Mouse (Mus musculus): Measurements from ENCODE around the gene Fam69b. TPM values are rescaled to one million over a fixed set of nuclear protein-coding genes. Genes with fewer than 3 reads are reported as not detected.
A peak's percentile ranks its signal among the peaks of the same experiment; 100 is the strongest.

The Fam69b gene
- polyA plus RNA-seq, 1 experiment from 2014 or later: 123 TPM

- 63% methylated on average over 3 of the region's 3 CpGs for WGBS
- H3K27me3 ChIP-seq (ENCODE audit: control insufficient read depth, insufficient read depth, low read length): no peaks in the 10 kb centered on the region
- H3K4me3 ChIP-seq (replicated peaks; ENCODE audit: low read depth, low read length): no peak overlapping the region
- H3K36me3 ChIP-seq (ENCODE audit: control insufficient read depth, insufficient read depth, low read length): no peaks in the 10 kb centered on the region
- DNase-seq: no peak
- no peak overlapping the region for H3K9ac ChIP-seq (replicated peaks; ENCODE audit: low read length)
- no peaks in the 10 kb centered on the region for H3K9me3 ChIP-seq (ENCODE audit: control insufficient read depth, low read length)
- no peak overlapping the region for H3K4me2 ChIP-seq (ENCODE audit: low read length)
- ATAC-seq (ENCODE audit: low FRiP score, low TSS enrichment): no peak
- peaks cover 25% of the 10 kb centered on the region for H3K4me1 ChIP-seq (ENCODE audit: control insufficient read depth, insufficient read depth, low read length)
- no peak overlapping the region for H3K27ac ChIP-seq (replicated peaks; ENCODE audit: low read depth, low read length)
These were observed 2.2 kb upstream of the Fam69b start for GRCm38 (mm10) chr2:26626081-26626480.

DNA sequence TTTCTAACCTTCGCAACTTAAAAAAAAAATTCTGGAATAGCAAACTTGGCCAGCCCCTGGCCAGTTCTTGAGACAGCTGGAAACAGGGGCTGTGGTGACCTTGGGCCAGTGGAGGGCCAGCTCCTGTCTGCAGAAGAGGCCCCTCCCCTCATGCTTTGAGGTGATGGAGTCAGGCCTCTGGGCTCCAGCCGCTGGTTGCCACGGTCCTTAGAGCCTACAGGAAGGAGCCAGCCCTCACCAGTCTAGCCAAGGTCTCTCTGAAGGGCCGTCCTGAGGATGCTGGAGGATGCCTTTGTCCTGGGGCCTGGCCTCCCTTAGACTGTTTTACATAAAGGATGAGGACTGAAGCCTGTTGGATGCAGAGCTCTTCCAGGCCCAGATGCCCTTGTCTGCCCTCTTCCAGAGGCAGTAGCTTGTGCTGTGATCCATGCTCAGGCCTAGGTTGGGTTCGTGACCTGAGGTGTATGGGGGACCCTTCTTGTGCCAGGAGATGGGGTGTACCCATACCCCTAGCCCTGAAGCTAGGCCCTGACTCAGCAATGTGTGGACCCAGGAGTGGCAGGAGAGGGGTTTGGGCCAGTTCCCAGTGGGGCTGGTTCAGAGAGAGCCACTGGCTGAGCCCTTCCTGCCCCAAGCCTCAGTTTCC lies 658 bp downstream of the Fam69b start:
- H3K4me3 ChIP-seq (replicated peaks; ENCODE audit: low read depth, low read length): peak overlapping the region; percentile 68
- peak; percentile 63 for ATAC-seq (ENCODE audit: low FRiP score, low TSS enrichment)
- H3K4me1 ChIP-seq (ENCODE audit: control insufficient read depth, insufficient read depth, low read length): peaks cover 38% of the 10 kb centered on the region
- H3K4me2 ChIP-seq (ENCODE audit: low read length): peak overlapping the region; percentile 80
- 14% methylated on average over 5 of the region's 5 CpGs for WGBS
- peaks cover 8% of the 10 kb centered on the region for H3K36me3 ChIP-seq (ENCODE audit: control insufficient read depth, insufficient read depth, low read length)
- peak overlapping the region; percentile 85 for H3K27ac ChIP-seq (replicated peaks; ENCODE audit: low read depth, low read length)
- DNase-seq: peak; percentile 53
- peak overlapping the region; percentile 94 for H3K9ac ChIP-seq (replicated peaks; ENCODE audit: low read length)
- H3K9me3 ChIP-seq (ENCODE audit: control insufficient read depth, low read length): no peaks in the 10 kb centered on the region
- no peaks in the 10 kb centered on the region for H3K27me3 ChIP-seq (ENCODE audit: control insufficient read depth, insufficient read depth, low read length)

GRCm38 (mm10) chr2:26632541-26633395 lies 4.5 kb downstream of the Fam69b start:
- H3K4me3 ChIP-seq (replicated peaks; ENCODE audit: low read depth, low read length): no peak overlapping the region
- peaks cover 38% of the 10 kb centered on the region for H3K4me1 ChIP-seq (ENCODE audit: control insufficient read depth, insufficient read depth, low read length)
- no peak overlapping the region for H3K27ac ChIP-seq (replicated peaks; ENCODE audit: low read depth, low read length)
- 85% methylated on average over 16 of the region's 16 CpGs for WGBS
- DNase-seq: no peak
- H3K36me3 ChIP-seq (ENCODE audit: control insufficient read depth, insufficient read depth, low read length): peaks cover 47% of the 10 kb centered on the region
- ATAC-seq (ENCODE audit: low FRiP score, low TSS enrichment): no peak
- no peaks in the 10 kb centered on the region for H3K27me3 ChIP-seq (ENCODE audit: control insufficient read depth, insufficient read depth, low read length)
- H3K4me2 ChIP-seq (ENCODE audit: low read length): no peak overlapping the region
- H3K9ac ChIP-seq (replicated peaks; ENCODE audit: low read length): peak overlapping the region; percentile 20; the same call in 1 of the 2 replicates
- H3K9me3 ChIP-seq (ENCODE audit: control insufficient read depth, low read length): no peaks in the 10 kb centered on the region

- Histone ChIP-seq H3K4me1 (ENCODE audit: control insufficient read depth, insufficient read depth, low read length) (peaks cover 47% of the 10 kb centered on the region), H3K4me3 (replicated peaks; ENCODE audit: low read depth, low read length) (no peak overlapping the region), H3K36me3 (ENCODE audit: control insufficient read depth, insufficient read depth, low read length) (peaks cover 54% of the 10 kb centered on the region), H3K4me2 (ENCODE audit: low read length) (no peak overlapping the region), H3K9me3 (ENCODE audit: control insufficient read depth, low read length) (no peaks in the 10 kb centered on the region), H3K9ac (replicated peaks; ENCODE audit: low read length) (0 out of 2 replicates have a peak overlapping the region, but pooled peaks have one; percentile 0), H3K27me3 (ENCODE audit: control insufficient read depth, insufficient read depth, low read length) (no peaks in the 10 kb centered on the region), H3K27ac (replicated peaks; ENCODE audit: low read depth, low read length) (no peak overlapping the region)
- no peak for ATAC-seq (ENCODE audit: low FRiP score, low TSS enrichment)
- 59% methylated on average over 4 of the region's 4 CpGs for WGBS
- DNase-seq: no peak
These were observed 5.8 kb downstream of the Fam69b start for GRCm38 (mm10) chr2:26633953-26634530.

DNA sequence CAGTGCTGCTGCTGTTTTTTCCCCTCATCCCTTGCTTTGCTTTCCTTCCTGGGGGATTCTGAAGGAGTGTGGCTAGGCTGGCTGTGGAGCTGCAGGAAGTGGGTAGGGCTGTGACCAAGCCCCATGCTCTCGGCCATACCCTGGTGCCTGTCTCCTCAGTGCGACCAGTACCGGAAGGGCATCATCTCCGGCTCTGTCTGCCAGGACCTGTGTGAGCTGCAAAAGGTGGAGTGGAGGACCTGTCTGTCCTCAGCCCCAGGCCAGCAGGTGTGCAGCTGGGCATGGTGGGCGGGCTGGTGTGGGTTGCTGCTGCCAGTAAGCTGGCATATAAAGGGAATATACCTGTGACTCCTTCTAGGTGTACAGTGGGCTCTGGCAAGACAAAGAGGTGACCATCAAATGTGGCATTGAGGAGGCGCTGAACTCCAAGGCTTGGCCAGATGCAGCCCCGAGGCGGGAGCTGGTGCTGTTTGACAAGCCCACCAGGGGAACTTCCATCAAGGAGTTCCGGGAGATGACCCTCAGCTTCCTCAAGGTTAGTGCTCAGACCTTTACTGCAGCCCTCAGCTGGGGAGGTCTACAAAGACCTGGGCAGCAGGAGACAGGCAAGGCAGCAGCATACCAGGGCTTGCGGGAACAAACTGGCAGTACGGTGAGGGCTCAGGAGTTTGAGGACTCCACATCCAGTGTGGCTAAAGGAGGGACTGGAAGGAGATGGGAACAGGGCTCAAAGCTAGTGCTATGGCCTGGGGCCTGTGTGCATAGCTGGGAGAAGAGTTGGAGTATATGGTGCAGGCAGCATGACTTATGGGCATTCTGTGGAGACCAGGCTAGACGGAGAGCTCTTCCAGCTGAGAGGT lies 6.6 kb downstream of the Fam69b start:
- Histone ChIP-seq H3K27ac (replicated peaks; ENCODE audit: low read depth, low read length) (no peak overlapping the region), H3K9ac (replicated peaks; ENCODE audit: low read length) (no peak overlapping the region)
- 75% methylated on average over 12 of the region's 12 CpGs for WGBS

DNA sequence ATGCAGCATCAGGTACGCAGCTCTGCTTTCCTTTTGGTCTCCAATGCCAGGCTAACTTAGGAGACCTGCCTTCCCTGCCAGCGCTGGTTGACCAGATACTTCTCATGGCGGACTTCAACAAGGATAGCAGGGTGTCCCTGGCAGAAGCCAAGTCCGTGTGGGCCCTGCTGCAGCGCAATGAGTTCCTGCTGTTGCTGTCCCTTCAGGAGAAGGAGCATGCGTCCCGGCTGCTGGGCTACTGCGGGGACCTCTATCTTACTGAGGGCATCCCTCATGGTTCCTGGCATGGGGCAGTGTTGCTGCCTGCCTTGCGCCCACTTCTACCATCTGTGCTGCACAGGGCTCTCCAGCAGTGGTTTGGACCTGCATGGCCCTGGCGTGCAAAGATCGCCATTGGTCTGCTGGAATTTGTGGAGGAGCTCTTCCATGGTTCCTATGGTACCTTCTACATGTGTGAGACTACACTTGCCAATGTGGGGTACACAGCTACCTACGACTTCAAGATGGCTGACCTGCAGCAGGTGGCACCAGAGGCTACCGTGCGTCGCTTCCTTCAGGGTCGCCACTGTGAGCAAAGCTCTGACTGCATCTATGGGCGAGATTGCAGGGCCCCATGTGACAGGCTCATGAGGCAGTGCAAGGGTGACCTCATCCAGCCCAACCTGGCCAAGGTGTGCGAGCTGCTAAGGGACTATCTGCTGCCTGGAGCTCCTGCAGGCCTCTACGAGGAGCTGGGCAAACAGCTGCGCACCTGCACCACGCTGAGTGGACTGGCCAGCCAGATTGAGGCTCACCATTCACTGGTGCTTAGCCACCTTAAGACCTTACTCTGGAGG lies 7.5 kb downstream of the Fam69b start:
- Histone ChIP-seq H3K27me3 (ENCODE audit: control insufficient read depth, insufficient read depth, low read length) (no peaks in the 10 kb centered on the region), H3K4me2 (ENCODE audit: low read length) (no peak overlapping the region), H3K4me1 (ENCODE audit: control insufficient read depth, insufficient read depth, low read length) (peaks cover 31% of the 10 kb centered on the region), H3K27ac (replicated peaks; ENCODE audit: low read depth, low read length) (no peak overlapping the region), H3K9ac (replicated peaks; ENCODE audit: low read length) (no peak overlapping the region), H3K4me3 (replicated peaks; ENCODE audit: low read depth, low read length) (no peak overlapping the region), H3K36me3 (ENCODE audit: control insufficient read depth, insufficient read depth, low read length) (peaks cover 54% of the 10 kb centered on the region), H3K9me3 (ENCODE audit: control insufficient read depth, low read length) (no peaks in the 10 kb centered on the region)
- no peak for ATAC-seq (ENCODE audit: low FRiP score, low TSS enrichment)
- 77% methylated on average over 21 of the region's 21 CpGs for WGBS
- DNase-seq: no peak

More for the DNA sequence above, 6.6 kb downstream of the Fam69b start:
- H3K36me3 ChIP-seq (ENCODE audit: control insufficient read depth, insufficient read depth, low read length): peaks cover 54% of the 10 kb centered on the region
- ATAC-seq (ENCODE audit: low FRiP score, low TSS enrichment) (no peak), DNase-seq (no peak)
- no peaks in the 10 kb centered on the region for H3K27me3 ChIP-seq (ENCODE audit: control insufficient read depth, insufficient read depth, low read length)
- peaks cover 40% of the 10 kb centered on the region for H3K4me1 ChIP-seq (ENCODE audit: control insufficient read depth, insufficient read depth, low read length)
- H3K4me2 ChIP-seq (ENCODE audit: low read length): no peak overlapping the region
- H3K4me3 ChIP-seq (replicated peaks; ENCODE audit: low read depth, low read length): no peak overlapping the region
- no peaks in the 10 kb centered on the region for H3K9me3 ChIP-seq (ENCODE audit: control insufficient read depth, low read length)

GRCm38 (mm10) chr2:26636325-26636635 lies 8.0 kb downstream of the Fam69b start:
- Histone ChIP-seq H3K9me3 (ENCODE audit: control insufficient read depth, low read length) (no peaks in the 10 kb centered on the region), H3K27ac (replicated peaks; ENCODE audit: low read depth, low read length) (no peak overlapping the region), H3K36me3 (ENCODE audit: control insufficient read depth, insufficient read depth, low read length) (peaks cover 54% of the 10 kb centered on the region), H3K4me1 (ENCODE audit: control insufficient read depth, insufficient read depth, low read length) (peaks cover 28% of the 10 kb centered on the region), H3K9ac (replicated peaks; ENCODE audit: low read length) (no peak overlapping the region), H3K4me3 (replicated peaks; ENCODE audit: low read depth, low read length) (no peak overlapping the region), H3K27me3 (ENCODE audit: control insufficient read depth, insufficient read depth, low read length) (no peaks in the 10 kb centered on the region), H3K4me2 (ENCODE audit: low read length) (no peak overlapping the region)
- ATAC-seq (ENCODE audit: low FRiP score, low TSS enrichment): no peak
- DNase-seq: no peak
- 54% methylated on average over 2 of the region's 2 CpGs for WGBS
